Mouse (Mus musculus): ENCODE measurements around the gene Dnajb12. TPM values are rescaled to one million over a fixed set of nuclear protein-coding genes. Genes with fewer than 3 reads are reported as not detected.
"Not testable (repeated sequence)": the region's sequence is repeated elsewhere in the genome, so short reads cannot be mapped to it uniquely, and the experiment has no call there.

Gene Dnajb12
- total and polyA plus RNA-seq, 2 experiments from 2014 or later, result 23.5 to 41.1 TPM

DNA sequence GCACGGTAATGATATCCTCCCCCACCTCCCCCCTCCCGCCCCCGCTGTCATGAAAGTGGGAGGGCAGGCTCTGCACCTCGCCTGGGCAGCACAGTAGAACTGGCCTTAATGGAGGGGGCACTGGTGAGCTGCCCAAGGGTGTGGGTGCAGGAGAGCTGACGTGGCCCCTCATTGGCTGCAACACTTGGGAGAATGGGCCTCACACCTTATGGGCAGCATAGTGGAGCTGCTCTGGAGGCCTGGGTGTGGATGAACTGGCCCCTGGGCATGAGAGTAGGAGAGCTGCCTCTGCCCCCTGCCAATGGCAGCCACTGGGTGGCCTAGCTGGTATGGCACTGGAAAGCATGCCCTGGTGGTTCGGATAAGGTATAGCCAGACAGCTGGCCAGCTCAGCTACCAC, 9.3 kb upstream of the Dnajb12 start:
- H3K9ac ChIP-seq, result no peak overlapping the region
- H3K4me1 ChIP-seq (ENCODE audit: insufficient read depth), result no peaks in the 10 kb centered on the region
- H3K9me3 ChIP-seq (ENCODE audit: low read length), result no peaks in the 10 kb centered on the region
- H3K4me3 ChIP-seq (ENCODE audit: low read depth, low read length), result no peak overlapping the region
- H3K4me2 ChIP-seq (ENCODE audit: low read depth), result no peak overlapping the region
- WGBS, result 89% methylated on average over 6 of the region's 6 CpGs
- H3K27me3 ChIP-seq (ENCODE audit: insufficient read depth, low read length), result no peaks in the 10 kb centered on the region
- DNase-seq, result no peak
- no peak for ATAC-seq
- H3K36me3 ChIP-seq (ENCODE audit: insufficient read depth), result no peaks in the 10 kb centered on the region
- no peak for TF ChIP-seq CTCF (IDR thresholded peaks at IDR 0.05; ENCODE audit: low read depth)
- H3K27ac ChIP-seq (ENCODE audit: low read depth, low read length), result no peak overlapping the region

DNA sequence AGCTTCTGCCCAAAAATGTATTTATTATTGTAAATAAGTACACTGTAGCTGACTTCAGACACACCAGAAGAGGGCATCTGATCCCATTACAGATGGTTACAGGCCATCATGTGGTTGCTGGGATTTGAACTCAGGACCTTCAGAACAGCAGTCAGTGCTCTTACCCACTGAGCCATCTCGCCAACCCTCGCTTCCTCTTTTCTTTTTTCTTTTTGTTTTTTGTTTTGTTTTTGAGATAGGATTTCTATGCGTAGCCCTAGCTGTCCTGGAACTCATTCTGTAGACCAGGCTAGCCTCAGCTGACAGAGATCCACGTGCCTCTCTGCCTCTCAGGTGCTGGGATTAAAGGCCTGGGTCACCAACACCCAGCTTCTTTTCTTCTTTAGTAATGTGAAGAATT, 6.7 kb upstream of the Dnajb12 start:
- WGBS, result 90% methylated on average over 4 of the region's 4 CpGs
- H3K27ac ChIP-seq (ENCODE audit: low read depth, low read length); H3K36me3 ChIP-seq (ENCODE audit: insufficient read depth); DNase-seq; H3K4me1 ChIP-seq (ENCODE audit: insufficient read depth); H3K27me3 ChIP-seq (ENCODE audit: insufficient read depth, low read length); ATAC-seq; H3K9ac ChIP-seq; H3K9me3 ChIP-seq (ENCODE audit: low read length); H3K4me3 ChIP-seq (ENCODE audit: low read depth, low read length); H3K4me2 ChIP-seq (ENCODE audit: low read depth): not testable (repeated sequence)

DNA sequence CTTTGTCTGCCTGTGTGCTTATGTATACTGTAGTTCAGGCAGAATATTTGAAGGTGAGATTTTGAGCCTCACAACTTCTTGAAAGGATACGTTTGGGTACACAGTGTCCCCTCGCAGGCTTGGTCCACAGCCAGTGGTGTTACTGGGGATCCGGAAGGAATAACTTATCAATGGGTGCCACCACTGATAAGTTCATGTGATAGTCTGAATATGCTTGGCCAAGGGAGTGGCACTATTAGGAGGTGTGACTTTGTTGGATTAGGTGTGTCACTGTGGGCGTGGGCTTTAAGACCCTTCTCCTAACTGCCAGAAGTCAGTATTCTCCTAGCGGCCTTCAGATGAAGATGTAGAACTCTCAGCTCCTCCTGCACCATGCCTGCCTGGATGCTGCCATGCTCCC, 6.2 kb upstream of the Dnajb12 start:
- 94% methylated on average over 5 of the region's 5 CpGs for WGBS
- H3K4me3 ChIP-seq (ENCODE audit: low read depth, low read length), result no peak overlapping the region
- TF ChIP-seq CTCF (IDR thresholded peaks at IDR 0.05; ENCODE audit: low read depth), result no peak
- no peak for DNase-seq
- H3K4me1 ChIP-seq (ENCODE audit: insufficient read depth), result no peaks in the 10 kb centered on the region
- no peak overlapping the region for H3K27ac ChIP-seq (ENCODE audit: low read depth, low read length)
- no peak overlapping the region for H3K4me2 ChIP-seq (ENCODE audit: low read depth)
- no peaks in the 10 kb centered on the region for H3K36me3 ChIP-seq (ENCODE audit: insufficient read depth)
- ATAC-seq, result no peak
- no peak overlapping the region for H3K9ac ChIP-seq
- no peaks in the 10 kb centered on the region for H3K9me3 ChIP-seq (ENCODE audit: low read length)
- no peaks in the 10 kb centered on the region for H3K27me3 ChIP-seq (ENCODE audit: insufficient read depth, low read length)

DNA sequence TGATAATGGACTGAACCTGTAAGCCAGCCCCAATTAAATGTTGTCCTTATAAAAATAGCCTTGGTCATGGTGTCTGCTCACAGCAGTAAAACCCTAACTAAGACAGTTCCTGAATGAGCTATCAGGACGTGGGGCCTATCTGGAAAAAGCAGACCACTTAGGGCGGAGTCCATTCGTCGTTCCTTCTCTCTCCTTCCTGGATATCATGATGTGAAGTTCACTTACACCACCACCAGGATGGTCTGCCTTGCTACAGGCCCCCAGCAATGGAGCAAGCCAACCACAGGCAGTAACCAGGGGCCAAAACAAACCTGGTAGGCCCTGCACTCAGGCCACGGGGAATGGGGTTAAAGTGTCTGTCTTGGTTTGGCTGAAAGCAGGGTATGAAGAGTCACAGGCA, 5.7 kb upstream of the Dnajb12 start:
- ATAC-seq, result no peak
- no peak for TF ChIP-seq CTCF (IDR thresholded peaks at IDR 0.05; ENCODE audit: low read depth)
- no peaks in the 10 kb centered on the region for H3K9me3 ChIP-seq (ENCODE audit: low read length)

DNA sequence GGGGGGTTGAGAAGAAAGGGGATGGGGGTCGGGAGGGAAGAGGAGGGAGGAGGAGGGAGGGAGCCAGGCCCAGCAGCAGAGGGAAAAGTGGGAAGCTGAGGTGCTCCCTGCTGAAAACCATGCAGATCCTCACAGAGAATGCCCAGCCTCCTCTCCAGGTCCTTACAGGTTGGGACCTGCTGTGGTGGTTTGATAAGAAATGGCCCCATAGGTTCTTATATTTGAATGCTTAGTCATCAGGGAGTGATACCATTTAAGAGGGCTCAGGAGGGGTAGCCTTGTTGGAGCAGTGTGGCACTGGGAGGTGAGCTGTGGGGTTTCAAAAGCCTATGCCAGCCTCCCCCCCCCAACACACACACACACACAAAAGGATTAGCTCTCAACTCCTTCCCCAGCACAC, 4.0 kb upstream of the Dnajb12 start:
- H3K4me2 ChIP-seq (ENCODE audit: low read depth), result no peak overlapping the region
- no peaks in the 10 kb centered on the region for H3K36me3 ChIP-seq (ENCODE audit: insufficient read depth)
- H3K27ac ChIP-seq (ENCODE audit: low read depth, low read length), result no peak overlapping the region
- WGBS, result 31% methylated on average over 1 of the region's 1 CpGs
- H3K9ac ChIP-seq, result no peak overlapping the region
- no peaks in the 10 kb centered on the region for H3K27me3 ChIP-seq (ENCODE audit: insufficient read depth, low read length)
- ATAC-seq (no peak), DNase-seq (no peak)
- H3K4me3 ChIP-seq (ENCODE audit: low read depth, low read length), result no peak overlapping the region
- no peak for TF ChIP-seq CTCF (IDR thresholded peaks at IDR 0.05; ENCODE audit: low read depth)
- no peaks in the 10 kb centered on the region for H3K9me3 ChIP-seq (ENCODE audit: low read length)
- peaks cover 3% of the 10 kb centered on the region; the same call in 1 of the 2 replicates for H3K4me1 ChIP-seq (ENCODE audit: insufficient read depth)

More for the DNA sequence above, 5.7 kb upstream of the Dnajb12 start:
- Histone ChIP-seq H3K36me3 (ENCODE audit: insufficient read depth) (no peaks in the 10 kb centered on the region), H3K4me1 (ENCODE audit: insufficient read depth) (peaks cover 2% of the 10 kb centered on the region; the same call in 1 of the 2 replicates), H3K27ac (ENCODE audit: low read depth, low read length) (no peak overlapping the region), H3K27me3 (ENCODE audit: insufficient read depth, low read length) (no peaks in the 10 kb centered on the region), H3K4me2 (ENCODE audit: low read depth) (no peak overlapping the region), H3K4me3 (ENCODE audit: low read depth, low read length) (no peak overlapping the region), H3K9ac (no peak overlapping the region)
- DNase-seq, result no peak
- 76% methylated on average over 5 of the region's 5 CpGs for WGBS

DNA sequence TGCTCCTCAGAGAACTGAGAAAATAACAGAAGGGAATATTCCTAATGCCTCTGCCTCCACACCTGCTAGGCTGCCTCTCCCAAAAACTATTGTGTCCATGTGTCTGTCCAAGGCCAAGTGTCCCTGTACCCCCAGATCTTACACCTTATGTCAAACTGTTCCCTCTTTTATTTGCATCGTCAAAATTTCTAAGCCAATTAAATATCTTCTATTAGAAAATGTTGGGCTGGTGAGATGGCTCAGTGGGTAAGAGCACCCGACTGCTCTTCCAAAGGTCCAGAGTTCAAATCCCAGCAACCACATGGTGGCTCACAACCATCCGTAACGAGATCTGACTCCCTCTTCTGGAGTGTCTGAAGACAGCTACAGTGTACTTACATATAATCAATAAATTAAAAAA, 2.7 kb upstream of the Dnajb12 start:
- H3K27ac ChIP-seq (ENCODE audit: low read depth, low read length); DNase-seq; H3K36me3 ChIP-seq (ENCODE audit: insufficient read depth); ATAC-seq; H3K9ac ChIP-seq; H3K4me2 ChIP-seq (ENCODE audit: low read depth); H3K4me3 ChIP-seq (ENCODE audit: low read depth, low read length); H3K9me3 ChIP-seq (ENCODE audit: low read length); H3K27me3 ChIP-seq (ENCODE audit: insufficient read depth, low read length): not testable (repeated sequence)
- H3K4me1 ChIP-seq (ENCODE audit: insufficient read depth), result peaks cover 11% of the 10 kb centered on the region
- 97% methylated on average over 3 of the region's 4 CpGs for WGBS

DNA sequence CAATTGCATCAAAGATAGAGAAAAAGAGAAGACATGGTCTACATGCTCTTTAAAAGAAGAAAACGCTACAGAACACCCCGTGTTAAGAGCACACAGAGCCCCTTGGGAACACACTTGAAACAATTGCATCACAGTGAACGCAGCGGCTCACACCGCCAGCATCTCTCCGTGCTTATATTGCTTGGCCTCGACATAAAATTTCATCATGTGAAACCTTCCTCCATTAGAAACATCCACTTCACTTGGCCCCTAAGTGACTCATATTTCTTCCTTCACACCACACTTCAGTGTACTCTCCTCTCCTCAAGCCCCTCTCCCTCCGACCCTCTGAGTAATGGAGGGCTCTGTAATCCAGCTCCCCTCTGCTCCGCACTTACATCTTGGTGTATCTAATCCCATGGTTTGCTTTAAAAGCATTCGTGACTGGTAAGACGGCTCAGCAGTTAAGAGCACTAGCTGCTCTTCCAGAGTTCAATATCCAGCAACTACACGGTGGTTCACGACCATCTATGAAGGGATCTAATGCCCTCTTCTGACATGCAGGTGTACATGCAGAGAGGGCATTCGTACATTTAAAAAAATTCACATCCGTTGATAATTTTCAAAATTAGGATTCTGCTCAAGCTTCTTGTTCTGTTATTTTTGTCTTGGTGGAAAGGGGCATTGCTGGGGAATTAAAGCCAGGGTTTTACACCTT, 1.8 kb upstream of the Dnajb12 start:
- Histone ChIP-seq H3K36me3 (ENCODE audit: insufficient read depth) (no peaks in the 10 kb centered on the region), H3K9ac (no peak overlapping the region), H3K9me3 (ENCODE audit: low read length) (no peaks in the 10 kb centered on the region), H3K27me3 (ENCODE audit: insufficient read depth, low read length) (no peaks in the 10 kb centered on the region), H3K4me2 (ENCODE audit: low read depth) (no peak overlapping the region), H3K27ac (ENCODE audit: low read depth, low read length) (no peak overlapping the region), H3K4me1 (ENCODE audit: insufficient read depth) (peaks cover 11% of the 10 kb centered on the region), H3K4me3 (ENCODE audit: low read depth, low read length) (no peak overlapping the region)
- 78% methylated on average over 15 of the region's 15 CpGs for WGBS
- TF ChIP-seq CTCF (IDR thresholded peaks at IDR 0.05; ENCODE audit: low read depth), result no peak
- DNase-seq (no peak), ATAC-seq (no peak)
